Mouse (Mus musculus) thymus, adult 2 months (tissue): Measurements from ENCODE around the gene Rbms3.

Experiments used
- CTCF ChIP-seq: fragments of 200-500 bp; IDR thresholded peaks from 2 replicates; pipeline ENCODE4 v1.5.1; 2012; ENCODE audit warnings: mild to moderate bottlenecking, control low read depth, low read length, moderate library complexity, borderline replicate concordance; ENCODE audit not compliant: control insufficient read depth, poor library complexity, insufficient read depth; ENCODE audit errors: extremely low read depth
- POLR2A ChIP-seq: fragments of 200-500 bp; IDR thresholded peaks from 2 replicates; pipeline ENCODE4 v1.6.1; 2012; ENCODE audit warnings: mild to moderate bottlenecking, low read length, control low read depth, moderate library complexity; ENCODE audit not compliant: control insufficient read depth, poor library complexity, insufficient read depth; ENCODE audit errors: extremely low read depth

DNA sequence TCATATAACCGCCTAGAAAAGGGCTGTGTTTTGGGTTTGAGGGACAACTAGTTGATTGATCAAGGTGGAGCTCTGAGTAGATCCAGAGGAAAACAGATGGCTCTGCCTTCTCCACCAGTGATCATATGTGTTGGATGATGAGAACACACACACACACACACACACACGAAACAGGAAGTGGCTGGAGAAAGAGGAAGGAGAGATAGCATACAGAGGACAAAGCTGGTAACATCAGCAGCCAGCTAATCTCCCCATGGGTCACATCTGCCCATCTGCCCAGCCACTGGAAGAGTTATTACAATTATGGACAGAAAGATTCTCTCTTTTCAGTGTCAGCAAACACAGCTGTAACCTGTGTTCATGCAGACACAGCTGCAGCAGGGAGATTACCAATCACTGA is 816.3 kb downstream of the Rbms3 start:
- TF ChIP-seq CTCF (no peak), POLR2A (no peak)
